Mouse (Mus musculus) embryonic facial prominence, embryonic 10.5 days (tissue): ENCODE data around the gene Fgf11. TPM values are rescaled to one million over a fixed set of nuclear protein-coding genes. Genes with fewer than 3 reads are reported as not detected.
A peak's percentile ranks its signal among the peaks of the same experiment; 100 is the strongest.

ENCODE experiments used
- DNase-seq: peaks from one replicate; pipeline ENCODE4 v3.0.0-alpha.2; 2017; ENCODE audit warnings: low spot score
- H3K27ac ChIP-seq: fragments of 300-500 bp; sonication (generic); replicated peaks from 2 replicates; pipeline ENCODE4 v1.5.1; 2016; ENCODE audit warnings: mild to moderate bottlenecking
- H3K27me3 ChIP-seq: fragments of 300-500 bp; sonication (generic); replicated peaks from 2 replicates; pipeline ENCODE4 v1.6.1; 2016; ENCODE audit warnings: low read depth, mild to moderate bottlenecking; ENCODE audit not compliant: poor library complexity, severe bottlenecking
- H3K36me3 ChIP-seq: fragments of 300-500 bp; sonication (generic); replicated peaks from 2 replicates; pipeline ENCODE4 v1.6.1; 2016; ENCODE audit warnings: mild to moderate bottlenecking, moderate library complexity
- H3K4me1 ChIP-seq: fragments of 300-500 bp; sonication (generic); 2 replicates; pipeline ENCODE4 v1.6.1; 2016
- H3K4me3 ChIP-seq: fragments of 300-500 bp; sonication (generic); 2 replicates; pipeline ENCODE4 v1.5.1; 2016; ENCODE audit warnings: mild to moderate bottlenecking, moderate library complexity
- H3K9me3 ChIP-seq: fragments of 300-500 bp; sonication (generic); 2 replicates; pipeline ENCODE4 v1.6.1; 2016; ENCODE audit warnings: mild to moderate bottlenecking
- WGBS: fragments of 180-500 bp; shearing (Covaris S2); methylation state at CpG from one replicate; pipeline ENCODE4 v1.1.7; 2016; 5-methylcytosine and 5-hydroxymethylcytosine counted together
- polyA plus RNA-seq: library from polyadenylated mRNA; unstranded; fragments of >200 nt; fragmentation: Nextera tagmentation; extraction: Ambion mirVana; gene quantifications from 2 replicates; pipeline ENCODE4 v1.2.1, GENCODE M21; 2016

Fgf11 gene
- polyA plus RNA-seq, 1 experiment from 2014 or later = 0.93 TPM

GRCm38 (mm10) chr11:69795983-69796435 lies 5.6 kb downstream of the Fgf11 start:
- no peak for DNase-seq
- H3K4me3 ChIP-seq = peak overlapping the region; percentile 64
- no peaks in the 10 kb centered on the region for H3K36me3 ChIP-seq
- H3K9me3 ChIP-seq = no peaks in the 10 kb centered on the region
- H3K4me1 ChIP-seq = peaks cover 32% of the 10 kb centered on the region
- H3K27me3 ChIP-seq = peaks cover 89% of the 10 kb centered on the region
- WGBS = 2% methylated on average over 13 of the region's 13 CpGs
- H3K27ac ChIP-seq = peak overlapping the region; percentile 66; the same call in 1 of the 2 replicates

- peak within 1 kb of the TSS; percentile 66 for H3K27ac ChIP-seq
- H3K4me3 ChIP-seq = peak within 1 kb of the TSS; percentile 64
- 2% methylated on average over 52 of the region's 52 CpGs for WGBS
- H3K36me3 ChIP-seq = no peaks in the 10 kb centered on the region
- DNase-seq = peak; percentile 93
- H3K9me3 ChIP-seq = no peaks in the 10 kb centered on the region
- peaks cover 83% of the 10 kb centered on the region for H3K27me3 ChIP-seq
- peaks cover 25% of the 10 kb centered on the region for H3K4me1 ChIP-seq
Observed at GRCm38 (mm10) chr11:69795168-69795982, 6.3 kb downstream of the Fgf11 start, which contains the start of gene Chrnb1. Gene Chrnb1, minus strand, starts transcription at chr11:69795943.

- 65% methylated on average over 5 of the region's 5 CpGs for WGBS
- DNase-seq = no peak
Observed at GRCm38 (mm10) chr11:69793429-69793828, 8.2 kb downstream of the Fgf11 start.

GRCm38 (mm10) chr11:69791420-69791819 lies 10.2 kb downstream of the Fgf11 start:
- Histone ChIP-seq H3K4me3 (no peak overlapping the region), H3K4me1 (peaks cover 17% of the 10 kb centered on the region), H3K27me3 (peaks cover 43% of the 10 kb centered on the region), H3K9me3 (no peaks in the 10 kb centered on the region), H3K36me3 (no peaks in the 10 kb centered on the region), H3K27ac (no peak overlapping the region)
- 75% methylated on average over 5 of the region's 5 CpGs for WGBS
- no peak for DNase-seq

More at GRCm38 (mm10) chr11:69793429-69793828, 8.2 kb downstream of the Fgf11 start:
- Histone ChIP-seq H3K27me3 (peaks cover 63% of the 10 kb centered on the region), H3K9me3 (no peaks in the 10 kb centered on the region), H3K36me3 (no peaks in the 10 kb centered on the region), H3K4me3 (no peak overlapping the region), H3K27ac (no peak overlapping the region), H3K4me1 (peaks cover 17% of the 10 kb centered on the region)

- H3K9me3 ChIP-seq = no peaks in the 10 kb centered on the region
- H3K36me3 ChIP-seq = no peaks in the 10 kb centered on the region
- H3K27ac ChIP-seq = no peak overlapping the region
- 61% methylated on average over 5 of the region's 5 CpGs for WGBS
- DNase-seq = no peak
- H3K4me1 ChIP-seq = peaks cover 10% of the 10 kb centered on the region; the same call in 1 of the 2 replicates
- H3K27me3 ChIP-seq = peaks cover 23% of the 10 kb centered on the region
- H3K4me3 ChIP-seq = no peak overlapping the region
Observed at GRCm38 (mm10) chr11:69789431-69789830, 12.2 kb downstream of the Fgf11 start.

- peaks cover 10% of the 10 kb centered on the region; the same call in 1 of the 2 replicates for H3K4me1 ChIP-seq
- no peak overlapping the region for H3K27ac ChIP-seq
- DNase-seq = no peak
- H3K27me3 ChIP-seq = peaks cover 9% of the 10 kb centered on the region
- no peaks in the 10 kb centered on the region for H3K36me3 ChIP-seq
- H3K9me3 ChIP-seq = no peaks in the 10 kb centered on the region
- WGBS = 86% methylated on average over 5 of the region's 5 CpGs
- no peak overlapping the region for H3K4me3 ChIP-seq
Observed at GRCm38 (mm10) chr11:69787306-69787705, 14.4 kb downstream of the Fgf11 start.

- Histone ChIP-seq H3K27ac (no peak overlapping the region), H3K36me3 (no peaks in the 10 kb centered on the region), H3K9me3 (no peaks in the 10 kb centered on the region), H3K4me3 (peak overlapping the region; percentile 16; the same call in 1 of the 2 replicates), H3K4me1 (peaks cover 10% of the 10 kb centered on the region; the same call in 1 of the 2 replicates), H3K27me3 (peaks cover 17% of the 10 kb centered on the region)
- no peak for DNase-seq
- WGBS = 44% methylated on average over 15 of the region's 15 CpGs
Observed at GRCm38 (mm10) chr11:69784793-69785272, 16.8 kb downstream of the Fgf11 start.

- DNase-seq = no peak
- H3K36me3 ChIP-seq = 0 out of 2 replicates have a peak, but pooled peaks cover 2% of the 10 kb centered on the region
- peaks cover 23% of the 10 kb centered on the region for H3K4me1 ChIP-seq
- H3K4me3 ChIP-seq = no peak overlapping the region
- 43% methylated on average over 4 of the region's 4 CpGs for WGBS
- H3K9me3 ChIP-seq = no peaks in the 10 kb centered on the region
- H3K27ac ChIP-seq = no peak overlapping the region
- peaks cover 47% of the 10 kb centered on the region for H3K27me3 ChIP-seq
Observed at GRCm38 (mm10) chr11:69781828-69782227, 19.8 kb downstream of the Fgf11 start.

GRCm38 (mm10) chr11:69778985-69779384 lies 22.7 kb downstream of the Fgf11 start:
- 42% methylated on average over 7 of the region's 7 CpGs for WGBS

GRCm38 (mm10) chr11:69778258-69778982 lies 23.2 kb downstream of the Fgf11 start:
- Histone ChIP-seq H3K36me3 (peaks cover 15% of the 10 kb centered on the region; the same call in 1 of the 2 replicates), H3K9me3 (no peaks in the 10 kb centered on the region), H3K27ac (0 out of 2 replicates have a peak overlapping the region, but pooled peaks have one; percentile 25), H3K4me3 (peak overlapping the region; percentile 17; the same call in 1 of the 2 replicates), H3K27me3 (peaks cover 64% of the 10 kb centered on the region), H3K4me1 (peaks cover 20% of the 10 kb centered on the region)
- WGBS = 68% methylated on average over 23 of the region's 23 CpGs
- DNase-seq = no peak

More at GRCm38 (mm10) chr11:69778985-69779384, 22.7 kb downstream of the Fgf11 start:
- Histone ChIP-seq H3K9me3 (no peaks in the 10 kb centered on the region), H3K4me3 (no peak overlapping the region), H3K27me3 (peaks cover 64% of the 10 kb centered on the region), H3K27ac (0 out of 2 replicates have a peak overlapping the region, but pooled peaks have one; percentile 25), H3K36me3 (peaks cover 15% of the 10 kb centered on the region; the same call in 1 of the 2 replicates), H3K4me1 (peaks cover 20% of the 10 kb centered on the region)
- no peak for DNase-seq

GRCm38 (mm10) chr11:69777504-69778257 lies 24.0 kb downstream of the Fgf11 start:
- Histone ChIP-seq H3K27me3 (peaks cover 61% of the 10 kb centered on the region), H3K4me3 (peak overlapping the region; percentile 17; the same call in 1 of the 2 replicates), H3K36me3 (peaks cover 15% of the 10 kb centered on the region; the same call in 1 of the 2 replicates), H3K9me3 (no peaks in the 10 kb centered on the region), H3K27ac (no peak overlapping the region), H3K4me1 (peaks cover 20% of the 10 kb centered on the region)
- WGBS = 67% methylated on average over 26 of the region's 26 CpGs
- no peak for DNase-seq
